In the genomic region with DNA sequence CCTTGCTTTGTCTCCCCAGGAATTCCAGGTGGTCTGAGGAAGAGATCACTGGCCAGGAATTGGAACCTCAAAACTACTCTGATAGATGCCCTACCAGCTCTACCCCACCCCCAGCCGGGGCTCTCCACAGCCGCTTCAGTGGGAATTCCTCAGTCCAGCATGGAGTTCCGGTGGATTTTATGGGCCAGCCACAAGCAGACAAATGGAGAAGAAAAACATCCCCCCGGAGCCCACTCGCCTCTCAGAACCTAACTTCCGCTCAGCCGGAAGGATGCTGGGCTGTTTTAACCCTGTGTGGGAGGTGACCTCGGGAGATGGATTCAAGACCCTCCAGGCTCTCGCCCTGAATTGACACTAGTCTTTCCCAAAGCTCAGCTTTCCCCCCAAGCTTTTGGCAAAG, we compare ENCODE assay signal across 27 mouse cellular contexts. TPM values are rescaled to one million over a fixed set of nuclear protein-coding genes. Genes with fewer than 3 reads are reported as not detected.
DNase-seq lines count a peak whose midpoint lies in the region; ATAC-seq lines count a peak whose summit lies in the region.
"Had no signal": no experiment of that assay in that cellular context is flagged by ENCODE, and none has a peak within 500 bp of the region (broad histone marks: within the 10 kb centered on the region; RNA-seq: fewer than 3 reads in every experiment).

No protein-coding gene starts in this region.

- no peak for ATAC-seq in kidney, embryonic 15.5 days (replicated peaks; ENCODE audit: low FRiP score)
- no peak for ATAC-seq in limb, embryonic 13.5 days (ENCODE audit: low FRiP score, low read depth)
- ATAC-seq: forebrain, embryonic 15.5 days; Patski had no signal

- no peak overlapping the region for H3K4me3 ChIP-seq in kidney, embryonic 15.5 days (replicated peaks)
- no peak overlapping the region for H3K4me3 ChIP-seq in limb, embryonic 10.5 days
- H3K4me3 ChIP-seq in limb, embryonic 13.5 days, result no peak overlapping the region
- H3K4me3 ChIP-seq: embryonic facial prominence, embryonic 12.5 days; embryonic facial prominence, embryonic 15.5 days; forebrain, embryonic 15.5 days; heart, embryonic 12.5 days; heart, embryonic 15.5 days; hindbrain, embryonic 10.5 days; hindbrain, embryonic 13.5 days had no signal

- H3K36me3 ChIP-seq in kidney, embryonic 15.5 days, result no peaks in the 10 kb centered on the region
- H3K36me3 ChIP-seq in limb, embryonic 10.5 days, result no peaks in the 10 kb centered on the region
- H3K36me3 ChIP-seq in limb, embryonic 13.5 days, result no peaks in the 10 kb centered on the region
- H3K36me3 ChIP-seq: embryonic facial prominence, embryonic 12.5 days; embryonic facial prominence, embryonic 15.5 days; forebrain, embryonic 15.5 days; G1E; heart, embryonic 12.5 days; heart, embryonic 15.5 days; hindbrain, embryonic 10.5 days; hindbrain, embryonic 13.5 days had no signal

- H3K9me3 ChIP-seq in kidney, embryonic 15.5 days (replicated peaks), result peaks cover 4% of the 10 kb centered on the region; the same call in 1 of the 2 replicates
- no peaks in the 10 kb centered on the region for H3K9me3 ChIP-seq in limb, embryonic 10.5 days (replicated peaks)
- H3K9me3 ChIP-seq in limb, embryonic 13.5 days, result no peaks in the 10 kb centered on the region
- H3K9me3 ChIP-seq: embryonic facial prominence, embryonic 15.5 days; forebrain, embryonic 15.5 days; G1E; heart, embryonic 12.5 days; heart, embryonic 15.5 days; hindbrain, embryonic 10.5 days; hindbrain, embryonic 13.5 days had no signal

- H3K4me2 ChIP-seq in kidney, embryonic 15.5 days, result peak overlapping the region; percentile 5; the same call in 1 of the 2 replicates
- H3K4me2 ChIP-seq in limb, embryonic 13.5 days (replicated peaks), result 0 out of 2 replicates have a peak overlapping the region, but pooled peaks have one; percentile 1
- H3K4me2 ChIP-seq: embryonic facial prominence, embryonic 12.5 days; embryonic facial prominence, embryonic 15.5 days; forebrain, embryonic 15.5 days; heart, embryonic 12.5 days; heart, embryonic 15.5 days; hindbrain, embryonic 13.5 days had no signal

- H3K27me3 ChIP-seq in kidney, embryonic 15.5 days, result peaks cover 2% of the 10 kb centered on the region; the same call in 1 of the 2 replicates
- H3K27me3 ChIP-seq in limb, embryonic 10.5 days (ENCODE audit: low read depth, poor library complexity, severe bottlenecking), result no peaks in the 10 kb centered on the region
- H3K27me3 ChIP-seq in limb, embryonic 13.5 days, result no peaks in the 10 kb centered on the region
- H3K27me3 ChIP-seq: embryonic facial prominence, embryonic 12.5 days; embryonic facial prominence, embryonic 15.5 days; forebrain, embryonic 15.5 days; heart, embryonic 12.5 days; hindbrain, embryonic 13.5 days had no signal

- H3K4me1 ChIP-seq in kidney, embryonic 15.5 days, result peaks cover 14% of the 10 kb centered on the region
- H3K4me1 ChIP-seq in limb, embryonic 10.5 days, result peaks cover 32% of the 10 kb centered on the region
- peaks cover 17% of the 10 kb centered on the region for H3K4me1 ChIP-seq in limb, embryonic 13.5 days
- H3K4me1 ChIP-seq: forebrain, embryonic 15.5 days; heart, embryonic 12.5 days; hindbrain, embryonic 13.5 days had no signal

- WGBS in kidney, embryonic 15.5 days, result 2% methylated on average over 9 of the region's 9 CpGs
- WGBS in limb, embryonic 10.5 days, result 55% methylated on average over 9 of the region's 9 CpGs
- 23% methylated on average over 9 of the region's 9 CpGs for WGBS in limb, embryonic 13.5 days

- H3K9ac ChIP-seq in kidney, embryonic 15.5 days, result no peak overlapping the region
- H3K9ac ChIP-seq in limb, embryonic 13.5 days, result no peak overlapping the region
- H3K9ac ChIP-seq: embryonic facial prominence, embryonic 12.5 days; embryonic facial prominence, embryonic 15.5 days; forebrain, embryonic 15.5 days; heart, embryonic 12.5 days; heart, embryonic 15.5 days; hindbrain, embryonic 13.5 days had no signal

- no peak for DNase-seq in kidney, postnatal 25 days
- DNase-seq in kidney, postnatal 10 days, result peak; percentile 51
- no peak for DNase-seq in kidney, adult 8-10 months
- no peak for DNase-seq in limb, embryonic 10.5 days (ENCODE audit: low spot score)
- no peak for DNase-seq in thymus, postnatal 36 days
- no peak for DNase-seq in natural killer cell, adult 2 months (ENCODE audit: low spot score in 2 of 2)
- DNase-seq: adrenal gland, adult 2 months; adrenal gland, postnatal 14 days; cerebellum, adult 11 months; cerebellum, adult 2 months; cerebellum, adult 9-11 months; cerebellum, postnatal 25 days; gastrocnemius, postnatal 25 days; heart, adult 18-20 months; heart, postnatal 10 days; heart, postnatal 36 days had no signal

- no peak overlapping the region for H3K27ac ChIP-seq in kidney, embryonic 15.5 days
- peak overlapping the region; percentile 66 for H3K27ac ChIP-seq in limb, embryonic 10.5 days
- H3K27ac ChIP-seq in limb, embryonic 13.5 days, result no peak overlapping the region
- H3K27ac ChIP-seq: embryonic facial prominence, embryonic 12.5 days; embryonic facial prominence, embryonic 15.5 days; forebrain, embryonic 15.5 days; heart, embryonic 15.5 days; hindbrain, embryonic 10.5 days; hindbrain, embryonic 13.5 days had no signal

RNA-seq across cellular contexts. Expression of gene Tcf15, which starts 11.3 kb away (rescaled TPM):
- 13.5 TPM in 2 replicates for polyA plus RNA-seq in kidney, embryonic 15.5 days (2015; fragmentation: Nextera tagmentation; extraction: Ambion mirVana)
- 27.3 and 29.8 TPM in 2 replicates for polyA plus RNA-seq in limb, embryonic 10.5 days (2016; fragmentation: Nextera tagmentation; extraction: Ambion mirVana)
- 7.6 and 8.8 TPM in 2 replicates for polyA plus RNA-seq in limb, embryonic 13.5 days (2015; fragmentation: Nextera tagmentation; extraction: Ambion mirVana)
- polyA plus RNA-seq: G1E, Patski had no signal

RNA-seq across cellular contexts. Expression of gene Srxn1, which starts 26.7 kb away (rescaled TPM):
- 12.7 and 14.5 TPM in 2 replicates for polyA plus RNA-seq in kidney, embryonic 15.5 days (2015; fragmentation: Nextera tagmentation; extraction: Ambion mirVana)
- 8.0 and 9.6 TPM in 2 replicates for polyA plus RNA-seq in limb, embryonic 10.5 days (2016; fragmentation: Nextera tagmentation; extraction: Ambion mirVana)
- 9.4 and 10.5 TPM in 2 replicates for polyA plus RNA-seq in limb, embryonic 13.5 days (2015; fragmentation: Nextera tagmentation; extraction: Ambion mirVana)

RNA-seq across cellular contexts. Expression of gene Scrt2, which starts 50.7 kb away (rescaled TPM):
- polyA plus RNA-seq in kidney, embryonic 15.5 days (2015; fragmentation: Nextera tagmentation; extraction: Ambion mirVana), result 0.04 and 0.05 TPM in 2 replicates
- polyA plus RNA-seq in limb, embryonic 10.5 days (2016; fragmentation: Nextera tagmentation; extraction: Ambion mirVana), result not detected in 2 replicates
- polyA plus RNA-seq in limb, embryonic 13.5 days (2015; fragmentation: Nextera tagmentation; extraction: Ambion mirVana), result not detected in 2 replicates
- polyA plus RNA-seq: G1E; heart, embryonic 15.5 days; Patski had no signal
